Mouse (Mus musculus) right cerebral cortex, postnatal 14 days (tissue): ENCODE measurements around the gene Gm9821.

Experiments
- DNase-seq: peaks from one replicate; pipeline ENCODE4 v3.0.0; 2022

Gene Gm9821

GRCm38 (mm10) chr2:91949411-91950274 is 4.1 kb downstream of the Gm9821 start:
- DNase-seq, result no peak

DNA sequence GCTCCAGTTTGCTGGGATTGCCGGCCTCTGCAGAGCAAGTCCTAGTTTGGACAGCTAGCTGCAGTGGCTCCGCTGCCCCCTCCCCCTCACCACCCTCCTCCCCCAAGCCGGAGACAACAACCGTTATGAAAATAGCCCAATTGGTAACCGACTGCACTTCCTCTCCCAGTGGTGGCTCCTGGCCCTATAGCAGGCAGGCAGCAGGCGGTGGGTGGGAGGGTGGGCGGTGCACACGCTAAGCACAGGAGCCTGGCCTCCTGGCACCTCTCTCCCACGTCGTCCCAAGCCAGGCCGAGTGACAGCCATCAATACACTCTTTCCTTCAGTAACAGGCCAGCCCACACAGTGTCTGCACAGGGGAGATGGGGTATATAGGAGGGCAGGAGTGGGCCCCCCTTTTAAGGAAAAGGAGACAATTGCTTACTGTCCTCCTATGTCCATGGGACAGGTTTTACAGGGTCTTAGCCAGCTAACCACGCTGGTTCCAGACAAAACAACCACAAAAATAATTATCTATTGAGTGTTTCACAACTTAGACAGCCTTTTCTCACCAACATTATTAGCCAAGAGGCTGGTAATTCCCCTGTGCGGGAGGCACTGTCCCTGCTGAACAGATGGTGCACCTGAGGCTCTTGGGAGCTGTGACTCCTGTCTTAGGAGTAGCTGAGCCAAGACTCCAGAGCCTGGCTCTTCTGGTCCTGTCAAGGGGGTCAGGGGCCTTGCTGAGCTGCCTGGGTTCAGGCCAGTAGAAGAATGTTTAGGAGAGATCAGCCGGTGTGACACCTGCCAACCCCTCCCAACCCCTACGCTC is 5.0 kb downstream of the Gm9821 start:
- DNase-seq, result no peak

DNA sequence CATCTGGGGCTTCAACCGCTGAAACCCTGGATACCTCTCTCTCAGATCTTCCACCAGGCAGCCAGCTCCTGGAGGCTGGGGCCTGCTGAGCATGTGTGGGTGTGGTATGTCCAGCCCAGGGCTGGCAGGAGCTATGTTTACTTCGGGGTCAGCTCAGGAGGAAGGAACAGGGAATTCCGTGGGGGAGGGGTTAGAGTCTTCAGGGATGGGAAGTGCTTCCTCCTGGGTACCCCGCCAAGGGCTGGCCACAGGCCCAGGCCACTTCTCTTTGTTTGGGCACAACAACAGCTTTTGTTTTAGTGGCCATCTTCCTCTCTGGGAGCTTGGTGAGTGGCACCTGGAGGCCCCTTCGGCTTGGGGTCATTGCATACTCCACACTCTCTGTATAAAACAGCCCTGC is 8.3 kb downstream of the Gm9821 start:
- DNase-seq, result no peak

- no peak for DNase-seq
These were observed 9.7 kb downstream of the Gm9821 start for GRCm38 (mm10) chr2:91955121-91955591.

DNA sequence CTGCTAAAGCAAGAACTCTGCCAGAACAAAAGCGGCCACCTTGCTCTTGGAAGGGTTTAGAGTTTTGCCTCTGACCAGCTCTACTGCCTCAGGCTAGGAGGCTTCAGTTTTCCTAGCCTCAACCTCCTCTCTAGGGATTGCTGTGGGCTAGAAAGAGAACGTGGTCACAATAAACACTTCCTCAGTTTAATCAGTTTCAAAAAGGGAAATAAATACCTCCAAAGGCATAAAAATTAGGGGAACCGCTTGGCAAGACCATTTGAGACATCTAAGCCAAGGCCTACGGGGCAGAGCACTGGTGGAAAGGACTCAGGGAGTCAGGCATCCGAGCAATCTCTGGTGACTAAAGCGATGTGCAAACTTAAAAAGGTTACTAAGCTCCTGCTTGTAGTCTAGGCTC is 10.4 kb downstream of the Gm9821 start:
- peak; percentile 3 for DNase-seq

GRCm38 (mm10) chr2:91957096-91957495 is 11.6 kb downstream of the Gm9821 start:
- DNase-seq, result peak; percentile 81

GRCm38 (mm10) chr2:91958049-91958448 is 12.5 kb downstream of the Gm9821 start:
- no peak for DNase-seq

DNA sequence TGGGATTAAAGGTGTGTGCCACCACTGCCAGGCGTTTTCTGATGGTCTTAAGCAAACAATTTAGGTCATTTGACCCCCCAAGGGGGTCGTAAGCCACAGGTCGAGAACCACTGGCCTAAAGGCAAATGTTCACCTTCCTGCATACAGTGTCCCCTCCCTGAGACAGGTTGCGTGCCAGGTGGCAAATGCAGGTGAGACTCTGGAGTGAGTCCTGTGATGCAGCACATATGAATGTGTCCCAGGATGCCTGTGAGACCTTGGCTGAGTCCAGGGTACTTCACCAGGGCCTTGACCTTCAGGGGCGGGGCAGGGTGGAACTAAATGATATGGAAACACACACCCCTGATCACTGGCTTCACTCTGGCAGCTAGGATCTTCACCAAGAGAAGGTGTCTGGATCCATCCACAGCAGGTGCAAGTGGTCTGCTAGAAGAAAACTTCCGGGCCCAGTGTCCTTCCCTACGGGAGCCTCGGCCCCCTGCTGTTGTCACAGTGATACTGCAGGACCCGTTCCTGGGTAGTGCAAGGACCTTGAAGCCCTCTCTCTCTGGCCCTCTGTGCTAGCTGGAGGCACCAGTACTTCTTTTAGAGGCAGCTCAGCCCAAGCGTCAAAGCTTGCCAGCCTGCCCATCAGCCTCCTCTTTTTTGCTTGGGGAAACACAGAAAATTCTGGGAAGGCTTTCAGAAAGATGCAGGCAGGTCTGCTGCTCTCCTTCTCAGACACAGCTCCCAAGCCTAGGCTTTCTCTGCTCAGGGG is 13.4 kb downstream of the Gm9821 start:
- DNase-seq, result peak; percentile 60

GRCm38 (mm10) chr2:91959544-91960410 is 14.3 kb downstream of the Gm9821 start:
- DNase-seq, result peak; percentile 3

DNA sequence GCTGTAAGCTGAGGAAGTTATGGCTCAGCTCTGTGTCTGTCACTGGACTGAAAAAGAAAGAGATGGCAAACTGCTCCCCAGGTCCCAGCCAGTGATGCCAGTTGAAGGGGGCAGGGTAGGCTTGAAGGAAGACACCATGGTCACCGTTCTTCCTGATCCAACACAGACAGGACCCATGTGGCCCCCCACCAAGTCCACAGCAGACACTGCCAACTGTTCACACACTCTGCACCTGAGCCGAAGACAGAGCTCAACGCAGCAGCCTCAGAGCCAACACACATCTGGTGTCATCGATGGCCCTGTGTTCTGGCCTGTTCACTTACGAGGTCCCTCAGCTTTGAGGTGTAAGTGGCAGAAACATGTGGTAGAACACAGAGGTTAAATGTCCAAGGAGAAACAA is 15.0 kb downstream of the Gm9821 start:
- no peak for DNase-seq

- DNase-seq, result no peak
These were observed 16.6 kb downstream of the Gm9821 start for GRCm38 (mm10) chr2:91961901-91962761.

- DNase-seq, result no peak
These were observed 17.4 kb downstream of the Gm9821 start for GRCm38 (mm10) chr2:91962864-91963401.

DNA sequence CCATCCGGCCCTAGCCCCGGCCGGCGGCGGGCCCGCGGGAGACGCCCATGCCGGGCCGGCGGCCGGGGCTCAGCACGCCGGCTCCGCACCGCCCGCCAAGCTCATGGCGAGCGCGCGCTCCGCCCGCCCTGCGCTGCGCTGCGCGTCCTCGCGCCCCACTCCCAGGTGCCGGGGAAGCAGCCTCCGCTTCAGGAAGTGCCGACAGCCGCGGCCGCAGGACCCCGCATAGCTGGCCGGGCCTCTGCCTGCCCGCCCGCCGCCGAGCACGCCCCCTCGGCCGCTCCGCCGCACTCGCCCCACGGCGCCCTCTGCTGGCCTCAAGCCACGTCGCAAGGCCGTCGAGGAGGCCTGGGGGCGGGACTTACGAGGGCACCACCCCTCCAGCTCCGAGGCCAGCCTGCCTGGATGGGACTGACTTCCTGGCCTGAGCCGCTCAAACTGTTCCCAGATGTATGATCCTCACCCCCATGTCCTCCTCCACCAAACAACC is 18.0 kb downstream of the Gm9821 start:
- DNase-seq, result peak; percentile 94

DNA sequence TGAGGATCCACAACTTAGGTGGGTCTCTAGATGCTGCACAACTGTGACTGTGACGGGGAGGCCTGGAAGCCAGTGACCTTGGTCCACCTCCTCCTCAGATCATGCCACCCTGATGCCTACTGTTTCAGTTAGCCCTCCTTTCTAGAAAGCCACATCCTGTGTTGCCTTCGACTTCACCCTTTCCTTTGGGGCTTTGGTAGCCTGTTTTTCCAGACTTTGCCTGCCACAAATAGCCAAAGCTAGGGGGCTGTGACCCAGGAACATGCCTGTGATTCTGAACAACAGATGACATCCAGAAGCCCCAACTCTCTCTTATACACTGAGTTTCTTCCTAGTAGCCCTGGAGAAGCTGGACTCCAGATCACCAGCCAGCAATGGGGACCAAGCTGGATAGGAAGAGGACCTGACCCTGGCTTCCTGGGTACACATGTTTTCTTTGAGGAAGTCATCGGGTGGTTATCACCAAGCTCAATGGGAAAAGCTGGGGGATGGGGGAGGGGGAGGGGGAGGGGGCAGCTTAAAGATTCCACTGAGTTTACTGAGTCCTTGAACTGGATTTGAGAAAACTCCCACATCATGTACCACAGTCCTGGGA is 19.2 kb downstream of the Gm9821 start:
- DNase-seq, result no peak

DNA sequence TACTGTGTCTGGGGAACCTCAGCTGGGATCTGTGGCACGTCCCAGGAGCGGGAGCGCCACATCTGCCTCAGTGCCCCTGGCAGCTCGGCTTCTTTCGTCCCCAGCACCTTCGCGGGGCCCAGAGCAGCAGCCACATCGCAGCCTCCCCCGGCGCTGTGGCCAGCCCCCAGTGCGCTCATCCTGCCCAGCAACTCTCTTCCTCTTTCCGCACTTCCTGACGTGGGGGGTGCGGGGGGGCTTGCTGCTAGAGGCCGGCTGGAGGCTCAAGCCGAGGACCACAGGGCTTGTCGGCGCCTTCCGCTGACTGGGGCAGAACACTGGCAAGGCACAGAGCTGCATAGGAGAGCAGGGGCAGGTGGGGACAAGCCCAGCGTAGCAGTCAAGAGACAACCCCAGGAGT is 19.9 kb downstream of the Gm9821 start:
- DNase-seq, result peak; percentile 56

DNA sequence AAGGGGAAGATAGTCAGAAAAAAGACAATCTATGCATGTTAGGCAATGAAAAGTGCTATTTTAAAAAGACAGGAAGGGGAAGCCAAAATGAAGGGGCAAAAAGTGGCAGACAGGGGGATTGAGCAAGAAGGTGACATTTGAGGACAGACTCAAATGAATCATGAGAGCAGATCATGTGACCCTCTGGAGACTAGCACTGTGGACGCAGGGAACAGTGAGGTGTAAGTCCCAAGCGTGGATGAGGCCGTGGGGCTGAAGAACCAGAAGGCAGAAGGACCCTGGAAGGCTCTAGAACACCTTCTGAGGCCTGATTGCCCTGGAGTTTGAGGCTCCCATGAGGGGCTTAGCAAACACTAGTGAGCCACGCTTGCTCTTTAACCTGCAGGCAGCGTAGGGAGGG is 20.9 kb downstream of the Gm9821 start:
- no peak for DNase-seq

DNA sequence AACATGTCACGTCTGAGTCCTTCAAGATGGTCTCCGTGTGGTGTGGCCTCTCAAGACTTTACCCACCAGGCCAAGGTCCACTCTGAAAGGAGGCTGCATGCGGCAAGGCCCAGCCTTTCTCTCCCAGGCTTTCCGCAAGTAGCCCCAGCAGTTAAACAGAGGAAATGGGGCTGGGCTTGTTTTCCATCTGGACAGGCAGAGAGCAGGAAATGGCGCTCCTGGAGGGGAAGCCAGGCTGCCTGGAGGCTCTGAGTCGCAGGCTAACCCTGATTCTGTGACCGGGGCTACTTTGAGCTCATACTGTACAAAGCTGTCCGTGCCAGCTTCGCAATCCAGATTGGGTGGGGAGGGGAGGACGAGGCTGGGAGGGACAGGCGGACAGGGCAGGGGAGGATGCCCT is 22.5 kb downstream of the Gm9821 start:
- no peak for DNase-seq

DNA sequence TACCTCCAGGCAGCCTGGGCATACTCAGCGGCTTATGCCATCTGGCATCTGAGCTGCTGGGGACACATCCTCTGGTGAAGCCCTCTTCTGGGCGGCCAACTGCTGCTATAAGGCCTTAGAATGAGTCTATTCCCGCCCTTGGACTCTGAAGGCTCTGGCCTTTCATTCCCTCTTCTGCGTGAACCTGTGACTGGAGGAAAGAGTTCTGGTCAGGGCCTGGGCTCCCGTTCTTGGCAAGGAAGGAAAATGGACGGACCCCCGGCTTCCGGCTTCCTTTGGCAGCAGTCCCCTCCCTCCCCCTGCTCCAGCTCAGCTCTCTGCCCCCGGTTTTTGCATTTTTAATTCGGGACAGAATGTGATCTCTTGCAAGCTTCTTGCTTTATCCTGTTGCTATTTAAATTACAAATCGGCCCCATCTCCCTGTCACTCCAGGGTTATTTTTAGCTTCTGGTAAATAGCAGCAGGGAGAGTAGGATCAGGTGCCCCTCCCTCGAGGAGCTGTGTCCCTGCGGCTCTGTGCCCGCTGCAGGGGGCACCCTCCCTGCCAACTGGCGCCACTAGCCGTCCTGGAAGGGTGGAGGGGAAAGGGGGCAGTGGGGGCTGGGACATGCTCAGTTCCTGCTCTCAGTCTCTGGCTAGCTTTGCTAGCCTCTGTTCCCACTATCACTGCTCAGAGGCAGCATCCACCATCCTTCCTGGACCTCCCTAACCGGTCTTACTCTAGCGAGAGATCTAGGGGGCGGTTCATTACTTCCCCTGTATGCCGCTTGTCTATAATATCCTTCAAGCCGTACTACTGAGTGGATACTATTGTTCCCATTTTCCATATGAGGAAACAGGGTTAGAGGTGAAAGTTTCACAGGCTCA is 26.0 kb downstream of the Gm9821 start:
- DNase-seq, result peak; percentile 45

DNA sequence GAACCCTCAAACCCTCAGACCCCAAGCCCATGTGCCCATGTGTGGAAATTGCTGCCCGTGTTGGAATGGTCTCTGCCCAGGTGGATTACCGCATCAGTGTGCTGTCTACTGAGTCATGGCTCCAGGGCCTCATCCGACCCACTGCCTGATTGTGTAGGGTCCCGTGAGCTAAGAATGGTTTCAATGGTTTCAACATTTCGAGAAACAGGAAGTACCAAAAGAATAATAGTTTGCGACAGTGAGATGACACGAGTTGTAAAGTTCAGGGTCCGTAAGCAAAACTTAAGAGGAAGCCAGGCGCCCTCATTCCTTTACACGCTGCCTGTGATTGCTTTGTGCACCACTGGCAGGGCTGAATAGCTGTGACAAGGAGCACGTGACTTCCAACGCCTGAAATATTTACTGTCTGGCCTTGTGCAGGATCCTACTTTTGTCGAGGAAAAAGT is 26.6 kb downstream of the Gm9821 start:
- no peak for DNase-seq
